Mouse (Mus musculus) G1E (cell line): ENCODE data around the gene Dlx5.

Experiments
- CTCF ChIP-seq: IDR thresholded peaks from 2 replicates; pipeline ENCODE4 v1.5.1; 2012; ENCODE audit warnings: low read depth, low read length, inconsistent platforms, mixed read lengths
- GATA1 ChIP-seq: IDR thresholded peaks from 2 replicates; pipeline ENCODE4 v1.6.1; 2012; ENCODE audit warnings: borderline replicate concordance, low read length, inconsistent platforms, mixed read lengths
- TAL1 ChIP-seq: conservative IDR thresholded peaks from 2 replicates; pipeline ENCODE4 v1.6.1; 2012; ENCODE audit warnings: low read depth, low read length, inconsistent platforms, mixed read lengths

DNA sequence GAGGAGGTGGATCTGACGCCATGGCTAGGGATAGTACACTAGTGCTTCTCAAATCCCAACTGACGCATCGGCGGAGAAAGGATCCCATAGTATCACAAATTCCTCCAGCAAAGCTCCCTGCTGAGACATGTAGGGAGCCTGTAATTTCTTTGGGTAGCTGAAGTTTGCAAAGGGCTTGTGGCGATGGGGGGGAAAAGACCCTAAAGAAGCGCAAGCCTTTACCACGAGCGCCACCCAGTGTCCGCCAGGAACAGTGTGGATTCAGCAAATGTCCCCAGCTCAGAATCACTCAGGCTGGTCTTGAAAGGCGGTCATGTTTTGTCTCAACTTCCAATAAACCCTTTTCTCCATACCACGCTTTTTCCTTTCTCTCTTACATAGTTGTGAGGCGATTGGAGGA, 3.0 kb upstream of the Dlx5 start:
- TF ChIP-seq CTCF = no peak
- no peak for TF ChIP-seq TAL1
- TF ChIP-seq GATA1 = no peak
